Mouse (Mus musculus) limb, embryonic 14.5 days (tissue): ENCODE results near the gene Fgf4. TPM values are rescaled to one million over a fixed set of nuclear protein-coding genes. Genes with fewer than 3 reads are reported as not detected.

Source experiments
- ATAC-seq: fragments of 200-750 bp; cut with Nextera tagmentation; 2 replicates; pipeline ENCODE4 v1.8.0; 2017; ENCODE audit warnings: low read depth, moderate number of reproducible peaks, moderate TSS enrichment; ENCODE audit not compliant: low FRiP score
- DNase-seq: peaks from one replicate; pipeline ENCODE4 v3.0.0-alpha.2; 2015; ENCODE audit warnings: low spot score
- H3K27ac ChIP-seq: fragments of 300-500 bp; sonication (generic); replicated peaks from 2 replicates; pipeline ENCODE4 v1.5.1; 2014; ENCODE audit warnings: low read depth, mild to moderate bottlenecking, low read length, moderate library complexity, mixed read lengths
- H3K27me3 ChIP-seq: fragments of 300-500 bp; sonication (generic); 2 replicates; pipeline ENCODE4 v1.6.1; 2014; ENCODE audit warnings: low read length, mixed read lengths; ENCODE audit not compliant: control insufficient read depth, insufficient read depth
- H3K36me3 ChIP-seq: fragments of 300-500 bp; sonication (generic); 2 replicates; pipeline ENCODE4 v1.6.1; 2014; ENCODE audit warnings: mild to moderate bottlenecking, low read length, moderate library complexity, mixed read lengths; ENCODE audit not compliant: control insufficient read depth, insufficient read depth
- H3K4me1 ChIP-seq: fragments of 300-500 bp; sonication (generic); 2 replicates; pipeline ENCODE4 v1.6.1; 2014; ENCODE audit warnings: antibody characterized with exemption, low read length, mixed read lengths; ENCODE audit not compliant: control insufficient read depth, insufficient read depth
- H3K4me2 ChIP-seq: fragments of 300-500 bp; sonication (generic); replicated peaks from 2 replicates; pipeline ENCODE4 v1.6.1; 2014; ENCODE audit warnings: low read depth, mild to moderate bottlenecking, low read length, moderate library complexity; ENCODE audit not compliant: severe bottlenecking
- H3K4me3 ChIP-seq: fragments of 300-500 bp; sonication (generic); replicated peaks from 2 replicates; pipeline ENCODE4 v1.5.1; 2014; ENCODE audit warnings: low read length
- H3K9ac ChIP-seq: fragments of 300-500 bp; sonication (generic); 2 replicates; pipeline ENCODE4 v1.6.1; 2014; ENCODE audit warnings: mild to moderate bottlenecking, low read depth, low read length, moderate library complexity; ENCODE audit not compliant: severe bottlenecking
- H3K9me3 ChIP-seq: fragments of 300-500 bp; sonication (generic); 2 replicates; pipeline ENCODE4 v1.6.1; 2016; ENCODE audit warnings: low read length; ENCODE audit not compliant: control insufficient read depth
- POLR2A ChIP-seq: fragments of 200-500 bp; IDR thresholded peaks from 2 replicates; pipeline ENCODE4 v1.8.0; 2012; ENCODE audit warnings: inconsistent platforms, mild to moderate bottlenecking, moderate library complexity, borderline replicate concordance; ENCODE audit not compliant: insufficient read depth, insufficient read length; ENCODE audit errors: extremely low read depth
- WGBS: fragments of 180-500 bp; shearing (Covaris S2); extraction: QIAGEN DNeasy Blood & Tissue Kit; methylation state at CpG from one replicate; pipeline ENCODE4 v1.1.7; 2014; 5-methylcytosine and 5-hydroxymethylcytosine counted together
- polyA plus RNA-seq, 2 experiments: library from polyadenylated mRNA; depleted of rRNA in 1 of 2; stranded (reverse) in 1 of 2; unstranded in 1 of 2; fragments of >200 nt; fragmentation: Nextera tagmentation in 1 of 2; extraction: Ambion mirVana in 1 of 2; gene quantifications; 2 replicates each; pipeline versions ENCODE4 v1.2.1 to v1.2.3; 2012 to 2014

Fgf4 gene
- polyA plus RNA-seq, 2 experiments: 0.57 to 0.91 TPM

- Histone ChIP-seq H3K27ac (no peak overlapping the region), H3K27me3 (peaks cover 71% of the 10 kb centered on the region), H3K4me1 (no peaks in the 10 kb centered on the region), H3K9ac (no peak overlapping the region), H3K4me2 (no peak overlapping the region), H3K9me3 (no peaks in the 10 kb centered on the region), H3K36me3 (no peaks in the 10 kb centered on the region), H3K4me3 (no peak overlapping the region)
- no peak for TF ChIP-seq POLR2A
- DNase-seq (no peak), ATAC-seq (no peak)
- WGBS: 42% methylated on average over 3 of the region's 3 CpGs
Observed at GRCm38 (mm10) chr7:144864160-144864670, 17.0 kb downstream of the Fgf4 start.

GRCm38 (mm10) chr7:144867161-144867560 lies 20.0 kb downstream of the Fgf4 start:
- no peak overlapping the region for H3K4me2 ChIP-seq
- no peaks in the 10 kb centered on the region for H3K9me3 ChIP-seq
- TF ChIP-seq POLR2A: no peak
- ATAC-seq (no peak), DNase-seq (no peak)
- no peak overlapping the region for H3K4me3 ChIP-seq
- no peaks in the 10 kb centered on the region for H3K4me1 ChIP-seq
- WGBS: 57% methylated on average over 4 of the region's 4 CpGs
- H3K27me3 ChIP-seq: peaks cover 44% of the 10 kb centered on the region
- no peak overlapping the region for H3K27ac ChIP-seq
- no peak overlapping the region for H3K9ac ChIP-seq
- H3K36me3 ChIP-seq: no peaks in the 10 kb centered on the region

- WGBS: 74% methylated on average over 8 of the region's 8 CpGs
Observed at GRCm38 (mm10) chr7:144867602-144868001, 20.4 kb downstream of the Fgf4 start.

GRCm38 (mm10) chr7:144872420-144872819 lies 25.3 kb downstream of the Fgf4 start:
- Histone ChIP-seq H3K4me1 (no peaks in the 10 kb centered on the region; the same call in 1 of the 2 replicates), H3K27me3 (no peaks in the 10 kb centered on the region), H3K27ac (no peak overlapping the region), H3K4me2 (no peak overlapping the region), H3K9ac (no peak overlapping the region), H3K4me3 (no peak overlapping the region), H3K9me3 (no peaks in the 10 kb centered on the region), H3K36me3 (no peaks in the 10 kb centered on the region)
- DNase-seq (no peak), ATAC-seq (no peak)
- 44% methylated on average over 4 of the region's 4 CpGs for WGBS
- TF ChIP-seq POLR2A: no peak

More at GRCm38 (mm10) chr7:144867602-144868001, 20.4 kb downstream of the Fgf4 start:
- H3K4me2 ChIP-seq: no peak overlapping the region
- H3K4me3 ChIP-seq: no peak overlapping the region
- no peaks in the 10 kb centered on the region for H3K36me3 ChIP-seq
- H3K9me3 ChIP-seq: no peaks in the 10 kb centered on the region
- peaks cover 40% of the 10 kb centered on the region for H3K27me3 ChIP-seq
- no peak overlapping the region for H3K9ac ChIP-seq
- ATAC-seq: no peak
- no peak overlapping the region for H3K27ac ChIP-seq
- no peak for DNase-seq
- H3K4me1 ChIP-seq: no peaks in the 10 kb centered on the region
- no peak for TF ChIP-seq POLR2A

GRCm38 (mm10) chr7:144873160-144873559 lies 26.0 kb downstream of the Fgf4 start:
- Histone ChIP-seq H3K9me3 (no peaks in the 10 kb centered on the region), H3K4me1 (no peaks in the 10 kb centered on the region; the same call in 1 of the 2 replicates), H3K4me2 (no peak overlapping the region), H3K27ac (no peak overlapping the region), H3K9ac (no peak overlapping the region), H3K36me3 (no peaks in the 10 kb centered on the region), H3K27me3 (no peaks in the 10 kb centered on the region), H3K4me3 (no peak overlapping the region)
- DNase-seq (no peak), ATAC-seq (no peak)
- TF ChIP-seq POLR2A: no peak
- WGBS: 85% methylated on average over 4 of the region's 4 CpGs
